Mouse (Mus musculus) CD4-positive, CD25-positive, alpha-beta regulatory T cell, adult 2 months (primary cell): ENCODE measurements around the gene Mrnip.

Experiments
- DNase-seq: peaks from one replicate; pipeline ENCODE4 v3.0.0-alpha.2; 2012; ENCODE audit warnings: low read depth, low spot score

Gene Mrnip

DNA sequence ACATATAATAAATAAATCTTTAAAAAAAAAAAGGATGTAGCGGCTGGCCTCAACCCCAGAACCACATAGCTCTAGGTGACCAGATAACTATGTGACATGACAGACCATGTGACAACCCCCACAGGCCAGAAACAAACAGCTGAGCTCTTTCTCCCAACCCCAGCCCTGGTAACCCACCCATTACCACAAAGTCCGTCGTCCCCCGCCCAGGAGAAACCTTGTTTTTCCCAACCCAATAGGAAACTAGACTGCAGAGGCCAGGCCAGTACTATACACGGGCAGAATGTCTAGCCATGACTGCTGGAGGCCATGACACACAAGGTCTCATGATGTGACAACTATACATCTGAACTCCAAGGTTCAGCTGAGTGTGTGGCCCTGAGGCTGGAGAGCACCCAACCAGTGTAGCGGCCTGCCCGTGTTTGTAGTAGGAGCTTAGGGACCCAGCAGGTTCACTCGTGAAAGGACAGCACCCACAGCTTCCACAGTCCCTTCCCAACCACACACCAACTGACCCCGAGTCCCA is 29.1 kb downstream of the Mrnip start:
- no peak for DNase-seq

DNA sequence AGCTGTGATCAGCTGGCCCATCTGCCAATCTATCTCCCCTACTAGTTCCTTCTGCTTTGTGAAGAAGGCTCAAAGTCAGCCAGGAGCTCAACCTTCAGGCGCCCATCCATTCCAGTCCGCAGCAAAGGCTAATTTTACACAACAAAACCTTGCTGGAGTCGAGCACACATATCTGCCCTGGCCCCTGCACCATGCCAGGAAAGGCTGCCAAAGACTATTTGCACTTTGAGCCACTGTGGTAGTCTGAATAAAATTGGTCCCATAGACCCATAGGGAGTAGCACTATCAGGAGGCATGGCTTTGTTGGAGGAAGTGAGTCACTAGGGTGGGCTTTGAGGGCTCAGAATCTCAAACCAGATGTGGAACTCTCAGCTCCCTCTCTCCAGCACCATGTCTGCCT is 31.2 kb downstream of the Mrnip start:
- no peak for DNase-seq

DNA sequence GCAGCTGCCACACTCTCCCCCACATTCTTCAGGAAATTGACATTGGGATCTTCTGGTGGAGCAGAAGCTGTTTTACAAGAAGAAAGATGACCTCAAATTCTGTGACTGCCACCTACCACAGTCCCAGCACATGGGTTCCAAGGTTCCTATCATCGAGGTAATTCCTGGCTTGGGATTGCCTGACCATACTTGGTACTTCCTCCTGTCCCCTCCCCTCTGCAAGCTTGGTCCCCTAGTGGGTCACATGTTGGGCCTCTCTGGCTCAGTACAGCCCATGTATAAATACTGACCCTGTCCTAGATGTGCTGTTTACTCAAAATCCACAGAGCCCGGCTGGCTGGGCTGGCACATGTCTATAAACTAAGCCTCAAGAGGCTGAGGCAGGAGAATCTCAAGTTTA is 31.8 kb downstream of the Mrnip start:
- DNase-seq: no peak

DNA sequence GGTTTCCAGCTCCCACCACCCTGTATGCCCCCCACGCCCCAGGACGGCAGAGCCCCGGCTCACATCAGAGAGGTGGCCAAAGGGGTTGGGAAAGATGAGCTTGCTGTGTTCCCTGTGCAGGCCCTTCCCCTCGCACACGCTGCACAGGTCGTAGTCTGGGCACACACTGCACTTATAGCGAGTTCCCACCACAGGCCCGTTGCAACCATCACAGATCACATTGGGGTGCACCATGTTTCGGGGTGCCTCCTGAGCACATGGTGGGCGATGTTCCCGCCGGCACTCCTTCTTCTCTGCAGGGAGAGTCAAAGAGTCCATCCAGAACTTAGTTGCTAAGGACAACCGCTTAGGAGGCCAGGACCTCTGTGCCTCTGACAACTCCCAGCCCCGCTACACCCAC is 33.1 kb downstream of the Mrnip start:
- no peak for DNase-seq

DNA sequence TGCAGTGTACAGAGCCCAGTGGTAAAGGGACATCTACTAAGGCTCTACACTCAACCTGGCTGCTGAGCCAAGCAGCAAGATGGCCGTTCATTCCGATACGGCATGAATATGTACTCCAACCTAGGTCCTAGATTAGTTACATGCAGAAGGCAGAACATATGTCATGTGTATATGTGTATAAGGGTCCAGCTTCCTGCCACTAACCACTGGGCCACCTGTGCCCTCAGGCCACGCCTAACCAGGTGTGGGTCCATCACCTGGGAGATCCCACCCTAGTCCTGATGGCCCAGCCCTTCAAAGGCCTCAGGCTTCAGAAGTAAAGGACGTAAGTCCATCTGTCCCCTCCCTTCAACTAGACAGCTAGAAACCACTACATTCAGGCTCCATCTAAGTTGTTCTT is 33.8 kb downstream of the Mrnip start:
- DNase-seq: no peak

DNA sequence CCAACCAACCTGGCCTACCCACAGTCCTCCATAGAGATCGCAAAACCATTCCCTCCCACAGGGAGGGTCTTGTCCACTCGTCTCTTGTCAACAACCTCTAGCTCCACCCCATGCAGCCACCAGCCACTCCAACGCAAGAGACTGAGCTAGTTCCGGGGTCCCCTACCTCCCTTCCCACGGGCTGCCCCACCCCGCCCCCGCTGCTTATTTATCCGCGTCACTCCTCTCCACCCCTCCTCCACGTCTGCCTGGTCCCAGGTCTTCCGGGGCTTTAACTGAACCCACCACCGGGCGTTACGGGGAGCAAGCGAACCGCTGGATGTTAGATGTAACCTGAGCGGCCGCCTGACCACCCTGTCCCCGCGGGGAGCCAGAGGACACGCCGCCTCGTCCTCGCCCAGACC is 35.9 kb downstream of the Mrnip start:
- DNase-seq: peak; percentile 94

DNA sequence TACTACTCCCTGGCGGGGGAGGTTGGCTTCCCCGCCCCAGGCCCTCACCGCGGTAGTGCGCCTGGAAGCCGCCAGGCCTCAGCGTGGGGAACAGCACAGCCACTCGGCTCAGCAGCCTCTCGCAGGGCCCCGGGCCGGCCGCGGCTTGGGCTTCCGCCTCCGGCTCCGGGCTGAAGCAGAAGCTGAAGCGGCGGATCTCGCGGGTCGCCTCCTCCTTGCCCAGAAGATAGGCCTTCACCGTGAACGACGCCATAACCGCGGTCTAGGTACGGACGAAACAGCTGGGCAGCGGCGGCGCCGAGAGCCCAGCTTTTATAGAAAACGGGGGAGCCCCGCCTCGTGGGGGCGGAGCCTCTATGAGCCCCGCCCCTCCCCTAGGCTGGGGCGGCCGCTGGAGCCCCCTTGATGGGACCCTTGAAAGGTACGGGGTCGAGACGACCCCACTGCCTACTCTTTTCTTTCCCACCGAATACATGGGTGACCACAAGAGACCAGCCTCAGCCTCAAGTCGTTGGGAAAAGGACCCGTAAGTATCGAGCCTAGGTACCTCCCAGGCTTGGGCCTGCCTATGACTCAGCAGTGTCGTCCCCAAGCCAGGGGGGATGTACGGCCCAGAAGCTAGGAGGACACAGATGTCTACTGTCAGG is 36.4 kb downstream of the Mrnip start, which contains the start of the genes Sqstm1 and Mgat4b:
TSS of gene Sqstm1 (minus strand) at position 323 of the 647 bp plus-strand sequence.
TSS of gene Mgat4b (plus strand) at position 386 of the 647 bp plus-strand sequence.
- DNase-seq: no peak

DNA sequence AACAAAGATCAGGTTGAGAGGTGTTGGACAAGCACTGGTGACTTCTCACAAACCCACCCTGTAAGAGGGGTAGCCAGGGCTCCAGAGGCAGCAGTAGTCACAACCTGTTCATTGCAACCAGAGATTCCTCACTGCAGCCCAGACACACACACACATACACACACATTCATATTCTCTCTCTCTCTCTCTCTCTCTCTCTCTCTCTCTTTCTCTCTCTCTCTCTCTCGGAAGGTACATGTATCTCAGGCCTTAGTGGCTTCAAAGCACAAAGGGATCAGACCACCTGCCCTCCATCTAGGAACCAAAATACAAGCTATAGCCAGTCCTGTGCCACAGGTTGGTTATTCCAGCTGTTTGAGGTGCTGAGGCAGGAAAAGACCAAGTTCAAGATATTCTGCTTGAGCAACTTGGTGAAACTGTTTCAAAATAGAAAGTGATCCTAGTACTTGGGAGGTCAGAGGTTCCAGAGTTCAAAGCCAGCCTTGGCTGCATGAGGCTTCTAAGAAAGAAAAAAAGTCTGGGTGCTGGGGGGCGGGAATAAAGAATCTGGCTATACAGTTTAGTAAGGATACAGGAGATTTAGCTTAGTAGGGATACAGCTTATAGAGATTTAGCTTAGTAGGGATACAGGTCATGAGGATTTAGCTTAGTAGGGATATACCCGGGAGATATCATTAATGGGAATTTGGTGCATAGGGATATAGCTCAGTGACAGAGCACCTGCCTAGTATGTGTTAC is 37.2 kb downstream of the Mrnip start:
- no peak for DNase-seq

DNA sequence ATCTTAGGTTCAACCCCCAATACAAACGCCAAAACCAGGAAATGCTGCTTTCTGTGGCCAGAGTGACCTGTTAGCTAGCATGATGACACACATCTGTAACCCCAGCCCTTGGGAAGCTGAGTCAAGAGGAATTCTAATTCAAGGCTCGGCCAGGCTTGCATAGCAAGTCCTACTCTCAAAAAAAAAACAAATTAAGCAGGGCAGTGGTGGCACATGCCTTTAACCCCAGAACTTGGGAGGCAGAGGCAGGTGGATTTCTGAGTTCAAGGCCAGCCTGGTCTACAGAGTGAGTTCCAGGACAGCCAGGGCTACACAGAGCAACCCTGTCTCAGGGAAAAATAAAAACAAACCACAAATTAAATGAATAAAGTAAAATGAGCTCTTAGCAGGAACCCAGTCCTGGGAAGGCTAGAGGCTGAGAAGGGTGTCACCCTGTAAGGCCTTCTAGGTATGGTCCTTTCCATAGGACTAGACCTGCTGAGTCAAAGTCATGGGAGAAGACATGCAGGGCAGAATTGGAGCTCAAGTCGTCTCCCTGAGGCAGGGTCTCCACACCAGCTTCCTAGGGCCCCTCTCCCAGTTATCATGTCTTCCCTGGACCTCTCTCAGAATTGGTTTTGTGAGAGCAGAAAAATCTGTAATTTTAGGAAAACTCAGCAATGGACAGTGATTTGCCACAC is 38.0 kb downstream of the Mrnip start:
- DNase-seq: no peak

DNA sequence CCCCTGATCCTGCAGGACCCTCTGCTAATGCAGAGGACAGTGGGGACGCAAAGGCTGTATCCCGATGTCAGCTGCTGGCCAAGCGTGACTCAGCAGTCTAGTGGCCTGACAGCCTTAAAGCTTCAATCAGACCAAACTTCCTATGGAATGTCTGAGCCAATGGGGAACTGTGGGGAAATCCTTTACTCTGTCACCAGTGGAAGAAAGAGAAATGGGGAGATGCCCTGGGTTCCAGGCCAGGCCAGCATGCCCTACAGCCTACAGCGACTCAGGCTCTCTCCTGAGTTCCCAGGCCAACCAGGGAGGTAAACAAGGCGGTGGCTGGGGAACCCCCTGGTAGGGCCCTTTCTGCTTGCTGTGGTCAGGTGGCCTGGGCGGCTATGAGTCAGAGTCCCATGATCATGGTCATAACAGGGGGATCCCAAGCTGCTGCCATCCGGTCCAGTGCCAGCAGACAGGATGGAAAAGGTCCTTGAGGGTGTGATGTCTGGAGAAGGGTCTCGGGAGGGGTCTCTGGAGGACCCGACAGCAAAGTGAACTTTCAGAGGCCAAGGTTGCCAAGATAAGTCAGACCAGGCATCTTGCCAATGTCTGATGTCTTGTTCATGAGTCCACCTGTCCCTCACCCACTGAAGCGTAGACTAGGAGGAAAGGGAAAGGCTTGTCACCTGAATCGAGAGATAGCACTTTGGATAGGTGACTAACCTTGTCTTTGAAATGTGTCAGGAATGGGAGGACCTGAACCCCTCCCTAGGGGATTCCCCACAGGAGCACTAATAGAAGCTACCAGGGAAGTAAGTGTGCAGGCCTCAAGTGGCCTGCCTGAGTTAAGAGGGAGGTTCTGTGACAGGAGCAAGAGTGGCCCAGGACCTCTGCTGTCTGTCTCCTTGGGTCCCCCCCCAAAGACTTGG is 38.9 kb downstream of the Mrnip start:
- DNase-seq: peak; percentile 56

DNA sequence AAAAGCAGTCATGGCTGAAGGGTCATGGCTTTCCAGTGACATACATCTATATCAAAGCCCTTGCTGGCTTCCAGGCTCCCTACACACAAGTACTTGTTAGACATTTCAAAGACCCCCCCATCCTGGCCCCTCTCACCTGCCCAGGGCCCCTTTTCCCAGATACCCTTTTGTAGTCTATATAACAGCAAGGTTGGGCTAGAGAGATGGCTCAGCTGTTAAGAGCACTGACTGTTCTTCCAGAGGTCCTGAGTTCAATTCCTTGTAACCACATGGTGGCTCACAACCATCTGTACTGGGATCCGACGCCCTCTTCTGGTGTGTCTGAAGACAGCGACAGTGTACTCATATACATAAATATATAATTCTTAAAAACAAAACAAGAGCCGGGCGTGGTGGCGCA is 40.4 kb downstream of the Mrnip start:
- DNase-seq: no peak

DNA sequence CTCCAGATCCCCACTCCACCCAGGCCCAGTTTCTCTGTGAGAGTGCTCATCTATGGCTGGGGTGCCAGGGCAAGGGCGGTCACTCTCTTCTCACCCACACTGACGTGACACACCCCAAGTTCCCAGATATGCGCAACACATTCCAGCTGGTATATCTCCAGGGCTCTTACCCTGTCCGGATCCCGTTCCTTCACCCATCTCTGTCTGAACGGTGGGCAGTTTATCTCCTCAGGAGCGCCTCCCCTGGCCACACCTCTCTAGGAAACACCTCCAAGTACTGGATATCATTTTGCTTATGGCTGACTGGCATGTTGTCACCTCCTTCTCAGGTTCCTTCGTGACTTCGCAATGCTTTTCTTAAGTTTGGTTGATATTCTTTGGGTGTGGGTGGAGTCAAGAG is 41.4 kb downstream of the Mrnip start:
- no peak for DNase-seq

DNA sequence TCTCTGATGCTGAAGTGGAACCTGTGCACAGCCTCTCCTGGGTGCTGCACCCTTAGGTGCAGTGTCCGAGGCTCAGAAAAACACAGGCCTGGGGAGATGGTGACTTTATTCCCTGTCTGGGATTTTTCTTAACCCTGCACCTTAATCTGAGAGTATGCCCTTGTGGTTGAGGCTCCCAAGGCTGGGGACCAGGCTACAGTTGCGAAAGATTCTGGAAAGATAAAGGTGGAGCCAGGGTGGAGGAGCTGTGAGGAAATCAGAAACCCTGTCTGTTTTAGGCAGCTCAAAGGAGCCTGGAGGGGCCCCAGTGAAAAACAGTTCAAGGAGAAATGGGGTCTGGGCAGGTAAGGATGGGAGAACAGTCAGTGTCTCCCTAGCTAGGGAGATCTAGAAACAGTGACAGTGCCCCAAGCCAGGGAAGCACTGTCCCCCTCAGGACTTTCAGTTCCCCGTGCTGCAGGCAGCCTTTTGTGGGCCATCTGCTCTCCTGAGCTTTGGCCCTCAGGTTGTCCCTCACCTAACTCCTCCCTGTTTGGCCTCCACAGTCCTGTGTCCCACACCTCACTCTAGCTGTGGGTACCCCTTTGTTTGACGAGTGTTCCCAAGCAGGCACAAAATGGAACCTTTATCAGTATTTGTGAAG is 42.6 kb downstream of the Mrnip start:
- DNase-seq: no peak

DNA sequence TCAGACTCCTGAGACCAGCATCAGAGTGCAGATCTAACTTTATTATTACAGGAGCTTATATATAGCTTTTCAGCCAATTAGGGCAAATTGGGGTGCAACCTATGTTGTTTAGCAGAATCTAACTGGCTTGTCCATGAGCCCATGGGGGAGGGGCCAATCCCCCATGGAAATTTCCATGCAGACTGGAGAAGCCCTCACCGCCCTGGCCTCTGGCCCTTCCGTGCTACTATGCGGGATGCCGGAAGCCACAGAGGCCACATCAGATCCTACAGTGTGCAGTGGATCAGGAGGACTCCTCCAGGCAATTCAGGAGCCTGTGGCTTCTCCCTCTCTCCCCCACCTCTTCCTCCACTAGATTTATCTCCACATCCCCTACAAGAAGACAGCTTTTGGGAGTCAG is 43.6 kb downstream of the Mrnip start:
- no peak for DNase-seq

DNA sequence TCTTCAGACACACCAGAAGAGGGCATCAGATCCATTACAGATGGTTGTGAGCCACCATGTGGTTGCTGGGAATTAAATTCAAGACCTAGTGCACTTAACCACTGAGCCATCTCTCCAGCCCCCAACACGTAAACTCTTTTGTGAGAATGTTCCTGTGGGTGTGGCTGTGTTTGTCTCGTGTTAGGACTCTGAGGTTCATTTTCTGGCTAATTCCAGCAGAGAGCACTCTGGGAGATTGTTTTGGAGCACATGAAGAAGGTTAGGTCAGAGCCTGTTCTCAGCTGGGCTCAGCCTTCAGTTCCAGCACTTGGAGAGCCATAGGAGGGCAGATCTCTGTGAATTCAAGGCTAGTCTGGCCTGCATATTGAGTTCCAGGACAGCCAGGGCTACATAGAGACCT is 45.6 kb downstream of the Mrnip start:
- DNase-seq: no peak

DNA sequence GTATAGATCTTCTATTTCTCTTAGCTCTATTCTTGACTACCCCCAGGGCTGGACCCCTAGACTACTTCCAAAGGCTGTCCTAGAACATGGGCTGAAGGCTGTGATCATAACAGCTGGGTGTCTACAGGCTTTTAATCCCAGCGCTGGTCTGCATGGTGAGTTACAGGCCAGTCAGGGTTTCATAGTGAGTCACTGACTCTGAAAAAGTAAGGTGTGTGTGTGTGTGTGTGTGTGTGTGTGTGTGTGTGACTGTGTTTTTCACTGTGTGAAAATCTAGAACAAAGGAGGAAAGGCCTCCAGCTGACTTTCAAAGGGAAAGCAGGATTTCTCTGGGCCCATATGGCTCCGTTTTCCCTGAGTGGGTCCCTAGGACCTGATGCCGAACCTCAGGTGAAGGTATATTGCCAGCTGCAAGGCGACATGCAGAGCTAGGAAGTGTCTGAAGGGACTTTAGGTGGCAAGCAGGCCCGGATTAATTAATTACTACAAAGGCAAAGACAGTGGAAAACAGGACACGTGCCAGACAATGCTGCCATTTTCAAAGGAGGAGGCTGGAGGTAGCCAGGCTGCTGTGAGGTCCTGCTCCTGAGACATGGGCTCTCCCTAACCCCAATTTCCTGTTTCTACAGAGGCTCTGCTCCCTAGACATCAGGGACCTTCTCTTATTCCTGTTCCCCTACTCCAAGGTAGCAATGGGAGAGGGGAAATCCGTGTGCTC is 48.5 kb downstream of the Mrnip start:
- no peak for DNase-seq

DNA sequence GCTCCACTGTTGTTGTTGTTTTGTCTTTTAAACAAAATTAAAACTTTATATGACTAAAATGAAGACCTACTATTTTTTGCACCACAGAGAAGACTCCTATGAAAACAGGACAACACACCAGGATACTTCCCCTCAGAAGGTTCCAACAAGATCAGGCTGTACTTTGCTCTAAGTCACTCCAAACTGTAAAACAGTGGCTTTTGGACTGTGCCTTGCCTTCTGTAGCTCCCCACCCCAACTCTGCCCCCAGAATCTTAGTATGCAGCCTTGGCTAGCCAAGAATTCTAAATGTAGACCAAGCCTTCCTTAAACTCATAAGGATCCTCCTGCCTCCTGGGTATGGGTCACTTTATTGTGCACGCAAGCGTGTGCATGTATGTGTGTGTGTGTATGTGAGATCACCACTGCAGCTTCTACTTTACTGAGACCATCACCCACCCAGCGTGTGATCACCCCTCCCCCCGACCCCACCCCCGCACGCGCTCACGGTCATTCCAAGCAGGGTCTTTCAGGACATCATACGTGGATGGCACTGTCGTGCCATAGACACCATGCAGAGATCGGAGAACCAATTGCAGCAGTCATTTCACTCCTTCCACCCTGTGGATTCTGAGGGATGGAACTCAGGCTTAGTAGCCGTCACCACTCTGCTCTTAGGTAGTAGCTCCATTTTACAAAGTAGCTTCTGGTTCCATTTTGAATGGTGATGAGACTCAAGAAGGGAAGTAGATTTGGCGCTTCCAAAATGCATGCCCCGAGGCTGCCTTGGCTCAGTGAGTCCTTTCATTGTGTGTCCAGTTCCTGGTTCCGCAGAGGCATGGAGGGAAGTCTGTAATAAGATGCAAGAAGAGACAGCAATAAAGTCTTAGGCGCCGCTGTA is 49.8 kb downstream of the Mrnip start:
- DNase-seq: no peak

DNA sequence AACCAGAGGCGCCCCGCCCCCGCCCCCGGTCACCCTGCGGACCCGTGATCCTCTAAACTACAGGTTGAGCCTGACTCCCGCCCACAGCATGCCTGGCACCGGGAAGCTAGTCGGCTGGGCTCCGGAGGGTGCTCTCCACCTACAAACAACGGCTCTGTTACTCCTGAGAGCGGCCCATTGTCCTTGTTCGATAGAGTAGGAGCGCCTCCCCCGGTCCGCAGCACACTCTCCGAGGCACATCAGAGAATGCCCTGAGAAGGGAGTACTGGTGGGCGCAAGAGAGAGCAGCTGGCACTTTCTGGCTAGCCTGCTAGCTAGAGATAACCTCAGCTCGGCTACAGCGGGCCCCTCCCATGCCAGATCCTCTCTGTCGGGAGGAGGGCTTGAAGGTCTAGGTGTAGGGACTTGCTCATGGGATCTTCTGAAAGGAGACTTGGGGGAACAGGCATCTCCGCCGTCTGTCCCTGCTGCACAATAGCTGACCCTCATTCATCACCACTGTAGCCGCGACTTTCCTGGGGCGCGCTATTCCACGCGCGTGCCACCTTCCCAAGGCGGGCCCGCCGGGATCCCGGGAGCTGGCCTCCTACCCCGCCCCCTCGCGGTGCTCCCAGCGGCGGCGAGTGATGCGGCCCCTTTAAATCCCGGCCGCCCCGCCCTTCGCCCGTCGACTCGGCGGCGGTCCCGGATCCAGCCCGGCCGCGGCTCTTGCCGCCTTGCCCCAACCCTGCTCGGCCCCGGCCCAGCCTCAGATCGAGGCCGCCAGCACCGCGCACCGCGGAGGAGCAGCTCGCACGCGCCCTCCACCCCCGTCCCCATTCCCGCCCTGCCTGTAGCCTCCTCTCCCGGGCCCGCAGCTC is 50.7 kb downstream of the Mrnip start:
- DNase-seq: peak; percentile 64
